Mouse (Mus musculus) cortical plate, adult 2 months (tissue): ENCODE results near the gene Grin2b. TPM values are rescaled to one million over a fixed set of nuclear protein-coding genes. Genes with fewer than 3 reads are reported as not detected.

Source experiments
- H3K27ac ChIP-seq: fragments of 200-500 bp; 2 replicates; pipeline ENCODE4 v1.5.1; 2012; ENCODE audit warnings: low read length, control low read depth, inconsistent platforms; ENCODE audit not compliant: insufficient read depth
- H3K4me1 ChIP-seq: fragments of 200-500 bp; 2 replicates; pipeline ENCODE4 v1.6.1; 2011; ENCODE audit warnings: low read length; ENCODE audit not compliant: control insufficient read depth, insufficient read depth
- H3K4me3 ChIP-seq: fragments of 200-500 bp; 2 replicates; pipeline ENCODE4 v1.5.1; 2011; ENCODE audit warnings: mild to moderate bottlenecking, low read length, control low read depth; ENCODE audit not compliant: insufficient read depth
- CTCF ChIP-seq: fragments of 200-500 bp; IDR thresholded peaks from 2 replicates; pipeline ENCODE4 v1.5.1; 2011; ENCODE audit warnings: mild to moderate bottlenecking, control low read depth, low read length; ENCODE audit not compliant: insufficient read depth; ENCODE audit errors: extremely low read depth
- POLR2A ChIP-seq: fragments of 200-500 bp; IDR thresholded peaks from 2 replicates; pipeline ENCODE4 v1.6.1; 2011; ENCODE audit warnings: mild to moderate bottlenecking, low read length, control low read depth; ENCODE audit not compliant: insufficient read depth; ENCODE audit errors: extremely low read depth
- polyA plus RNA-seq: library from polyadenylated mRNA; depleted of rRNA; stranded (reverse); fragments of >200 nt; gene quantifications from 2 replicates; pipeline ENCODE4 v1.2.3, GENCODE M21; 2012

Grin2b gene
- polyA plus RNA-seq, 1 experiment, result 44.7 TPM

DNA sequence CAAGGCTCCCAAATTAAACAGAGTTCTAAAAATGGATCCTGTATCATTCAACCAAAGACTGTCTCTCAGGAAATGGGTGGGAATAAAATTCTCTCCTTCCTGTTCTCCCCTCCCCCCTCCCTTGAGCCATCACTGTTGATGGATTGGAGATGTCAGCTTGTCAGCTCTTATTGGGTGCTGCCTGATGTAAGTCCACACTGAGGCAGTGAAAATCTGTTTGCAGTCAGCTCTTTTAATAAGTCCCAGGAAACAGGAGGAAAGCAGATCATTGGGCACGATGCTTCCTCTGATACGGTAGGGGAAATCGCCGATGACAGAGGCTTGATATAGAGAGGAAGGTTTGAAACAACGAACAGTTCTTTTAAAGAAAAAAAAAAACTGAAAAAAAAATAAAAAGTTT lies 290.7 kb downstream of the Grin2b start:
- Histone ChIP-seq H3K27ac (no peak overlapping the region; the same call in 1 of the 2 replicates), H3K4me1 (peaks cover 5% of the 10 kb centered on the region; the same call in 1 of the 2 replicates), H3K4me3 (no peak overlapping the region)
- TF ChIP-seq POLR2A, result no peak
- no peak for TF ChIP-seq CTCF

DNA sequence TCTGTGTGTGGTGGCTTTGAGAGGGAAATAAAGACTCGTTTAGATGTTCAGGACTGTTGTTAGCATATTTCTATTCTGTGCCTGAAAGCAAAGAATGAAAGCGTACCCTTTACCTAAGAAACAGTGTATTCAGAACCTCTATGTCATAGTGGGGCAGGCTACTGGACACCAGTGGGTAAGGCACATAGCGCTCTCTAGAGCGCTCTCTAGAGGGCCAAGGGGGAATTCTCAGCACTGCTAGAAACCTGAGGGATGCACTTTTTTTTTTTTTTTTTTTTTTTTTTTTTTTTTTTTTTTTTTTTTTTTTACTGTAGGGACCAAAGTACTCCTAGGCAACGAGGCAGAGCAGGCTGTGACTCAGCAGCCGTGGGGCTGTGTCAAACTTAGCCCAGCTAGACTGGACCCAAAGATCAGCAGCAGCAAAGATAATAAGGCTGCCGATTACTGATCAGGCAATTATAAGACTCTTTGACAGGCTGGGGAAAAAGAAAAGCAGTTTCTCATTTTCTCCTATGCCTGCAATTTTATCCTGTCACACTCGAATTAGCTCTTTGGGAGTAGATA lies 297.1 kb downstream of the Grin2b start:
- no peak for TF ChIP-seq POLR2A
- no peak for TF ChIP-seq CTCF
- Histone ChIP-seq H3K4me3 (no peak overlapping the region), H3K27ac (no peak overlapping the region), H3K4me1 (peaks cover 15% of the 10 kb centered on the region)

DNA sequence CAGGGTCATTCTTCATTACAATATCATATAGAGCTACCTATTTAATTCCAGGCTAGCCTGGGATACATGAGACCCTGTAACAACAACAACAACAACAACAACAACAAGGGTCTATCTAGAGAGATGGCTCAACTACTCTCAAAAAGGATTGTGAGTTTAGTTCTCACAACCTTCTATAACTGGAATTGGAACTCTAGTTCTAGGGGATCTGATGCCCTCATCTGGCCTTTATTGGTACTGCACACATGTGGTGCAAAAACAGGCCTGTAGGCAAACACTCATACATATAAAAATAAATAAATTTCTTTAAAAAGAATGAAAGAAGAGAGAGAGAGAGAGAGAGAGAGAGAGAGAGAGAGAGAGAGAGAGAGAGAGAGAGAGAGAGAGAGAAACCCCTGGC lies 298.7 kb downstream of the Grin2b start:
- Histone ChIP-seq H3K27ac (no peak overlapping the region), H3K4me3 (no peak overlapping the region), H3K4me1 (peaks cover 18% of the 10 kb centered on the region)
- TF ChIP-seq POLR2A, result no peak
- TF ChIP-seq CTCF, result no peak

DNA sequence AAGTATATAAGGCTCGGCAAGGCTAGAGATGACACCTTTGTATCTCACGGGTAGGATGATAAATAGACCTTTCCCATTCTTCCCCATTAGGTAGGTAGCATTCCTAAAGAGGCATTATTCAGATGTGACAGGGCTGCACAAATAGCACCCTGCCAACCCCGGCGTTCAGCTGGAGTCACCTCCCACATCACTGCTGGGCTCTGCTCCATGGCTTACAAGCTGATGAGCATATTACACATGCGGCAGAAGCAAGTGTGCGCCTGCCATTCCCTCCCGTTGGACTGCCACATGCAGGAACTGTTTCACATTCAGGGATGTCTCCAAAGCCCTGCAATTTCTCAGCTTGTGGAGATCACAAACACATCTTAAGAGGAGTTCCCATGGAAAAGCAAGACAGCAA lies 307.5 kb downstream of the Grin2b start:
- no peak overlapping the region for H3K27ac ChIP-seq
- H3K4me1 ChIP-seq, result peaks cover 18% of the 10 kb centered on the region
- no peak overlapping the region for H3K4me3 ChIP-seq
- TF ChIP-seq CTCF (no peak), POLR2A (0 out of 2 replicates have a peak, but pooled peaks have one; percentile 29)

DNA sequence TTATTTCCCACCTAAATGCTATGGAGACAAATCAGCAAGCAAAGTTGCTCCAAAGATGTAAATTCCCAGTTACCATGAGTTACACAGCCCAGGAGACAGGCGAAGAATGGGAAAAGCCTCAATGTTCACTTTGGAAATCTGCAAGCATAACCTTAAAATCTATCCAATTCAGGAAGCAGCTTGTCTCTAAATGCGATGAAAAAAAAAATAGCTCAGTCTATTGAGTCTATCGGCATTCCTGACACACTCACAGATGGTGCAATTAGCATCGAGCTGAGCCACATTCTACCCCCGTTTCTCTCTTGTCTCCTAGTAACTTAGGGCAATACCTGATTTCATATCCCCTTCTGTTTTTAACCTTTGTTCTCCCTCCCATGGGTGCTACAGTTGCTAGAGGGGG lies 309.3 kb downstream of the Grin2b start:
- TF ChIP-seq POLR2A (no peak), CTCF (no peak)
- no peak overlapping the region for H3K4me3 ChIP-seq
- peak overlapping the region; percentile 90 for H3K27ac ChIP-seq
- H3K4me1 ChIP-seq, result peaks cover 19% of the 10 kb centered on the region

DNA sequence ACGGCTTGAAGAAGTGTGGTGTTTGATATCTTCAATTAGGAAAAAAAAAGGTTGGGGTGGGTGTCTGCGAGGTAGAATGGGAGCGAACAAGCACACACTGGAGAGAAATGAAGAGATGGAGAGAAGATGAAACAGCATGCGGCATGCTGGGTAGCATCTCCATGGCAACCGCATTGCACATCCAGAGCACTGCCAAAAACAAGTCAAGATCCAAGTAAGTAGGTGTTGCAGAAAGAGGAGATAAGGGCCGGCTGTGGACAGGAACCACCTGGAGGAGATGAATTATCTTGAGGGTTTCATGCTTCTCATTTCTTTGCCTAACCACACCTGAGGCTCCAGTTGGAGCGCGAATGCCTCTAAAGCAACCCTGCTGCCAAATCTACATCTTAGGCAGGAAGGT lies 313.8 kb downstream of the Grin2b start:
- Histone ChIP-seq H3K27ac (peak overlapping the region; percentile 89), H3K4me1 (peaks cover 31% of the 10 kb centered on the region), H3K4me3 (no peak overlapping the region)
- TF ChIP-seq POLR2A (0 out of 2 replicates have a peak, but pooled peaks have one; percentile 42), CTCF (no peak)

DNA sequence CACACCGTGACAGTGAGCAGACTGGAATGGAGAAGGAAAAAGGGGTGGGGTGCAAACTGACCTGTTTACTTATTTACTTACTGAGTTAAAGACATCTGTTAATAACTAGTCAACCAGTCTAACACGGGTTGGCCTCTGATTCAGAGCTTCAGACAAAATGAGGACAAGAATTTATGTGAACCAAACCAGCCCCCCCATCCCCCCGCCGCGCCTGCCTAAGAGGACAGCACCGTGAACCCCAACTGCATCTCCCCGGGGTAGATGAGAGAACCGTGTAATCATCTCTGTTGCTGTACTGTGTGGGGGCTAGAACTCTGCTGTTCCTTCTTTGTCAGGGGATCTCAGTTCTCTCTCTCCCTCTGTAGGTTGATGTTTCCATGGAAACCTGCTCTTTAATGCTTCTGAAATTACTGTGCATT lies 319.1 kb downstream of the Grin2b start:
- TF ChIP-seq CTCF, result no peak
- TF ChIP-seq POLR2A, result no peak
- no peak overlapping the region for H3K4me3 ChIP-seq
- H3K27ac ChIP-seq, result no peak overlapping the region
- H3K4me1 ChIP-seq, result peaks cover 18% of the 10 kb centered on the region

DNA sequence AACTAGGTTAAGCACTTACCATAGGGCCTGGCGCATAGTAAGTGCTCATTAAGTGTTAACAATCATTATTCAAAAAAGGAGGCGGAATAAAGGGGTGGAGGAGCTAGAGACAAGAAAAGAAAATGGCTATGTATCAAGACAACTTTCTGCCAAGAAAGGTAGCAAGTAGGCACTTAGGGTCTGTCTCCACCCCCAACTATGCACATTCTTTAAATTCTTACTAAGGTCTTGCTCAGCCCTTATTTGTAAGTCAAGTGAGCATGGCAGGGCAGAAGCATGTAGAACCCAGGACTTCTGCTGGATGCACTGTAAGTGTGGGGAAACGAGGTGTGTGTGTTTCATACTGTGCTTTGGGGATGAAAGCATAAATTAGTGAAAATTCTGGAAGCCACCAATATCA lies 329.6 kb downstream of the Grin2b start:
- TF ChIP-seq CTCF (no peak), POLR2A (no peak)
- Histone ChIP-seq H3K4me1 (peaks cover 8% of the 10 kb centered on the region; the same call in 1 of the 2 replicates), H3K27ac (no peak overlapping the region), H3K4me3 (no peak overlapping the region)

DNA sequence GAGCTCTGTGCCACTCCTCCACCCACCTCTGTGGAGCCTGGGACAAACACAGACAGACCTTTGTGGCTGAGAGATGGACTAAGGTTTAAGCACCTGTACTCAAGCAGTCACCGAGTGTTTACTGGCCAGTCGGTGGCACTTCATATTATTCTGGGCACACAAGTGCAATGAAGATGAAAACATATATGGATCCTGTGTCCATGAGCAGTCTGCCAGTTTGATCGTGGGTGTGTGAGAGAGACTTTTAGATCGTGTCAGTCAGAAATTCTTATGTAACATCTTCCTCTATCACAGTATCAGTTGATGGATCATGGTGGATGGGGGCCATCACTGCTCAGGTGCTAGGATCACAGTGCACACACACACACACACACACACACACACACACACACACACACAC lies 337.0 kb downstream of the Grin2b start:
- Histone ChIP-seq H3K4me1 (peaks cover 14% of the 10 kb centered on the region), H3K27ac (peak overlapping the region; percentile 82), H3K4me3 (no peak overlapping the region)
- TF ChIP-seq POLR2A, result no peak
- TF ChIP-seq CTCF, result no peak

DNA sequence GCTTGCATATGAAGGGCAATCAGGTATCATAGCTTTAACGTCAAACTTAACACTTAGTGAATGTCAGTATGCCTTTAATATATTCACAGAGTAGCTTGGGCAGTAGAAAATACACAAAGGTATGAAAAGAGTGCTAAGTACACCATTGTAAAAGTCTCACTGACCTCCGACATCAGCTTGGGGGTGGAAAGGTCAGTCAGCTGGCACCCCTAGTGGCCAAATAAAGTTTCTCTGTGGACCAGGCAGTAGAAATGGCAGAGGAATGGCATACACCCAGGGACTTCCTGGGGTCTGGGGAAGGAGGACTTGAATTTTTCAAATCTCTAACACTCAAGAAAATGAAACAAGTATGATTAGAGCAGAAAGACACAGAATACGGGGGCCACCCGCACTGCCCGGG lies 339.8 kb downstream of the Grin2b start:
- Histone ChIP-seq H3K4me1 (peaks cover 10% of the 10 kb centered on the region), H3K4me3 (no peak overlapping the region), H3K27ac (peak overlapping the region; percentile 65)
- TF ChIP-seq CTCF, result 0 out of 2 replicates have a peak, but pooled peaks have one; percentile 16
- TF ChIP-seq POLR2A, result no peak
